ENCODE assay signal across 8 mouse cellular contexts in genomic region chr2:174328926-174329662, GRCm38 (mm10). TPM values are rescaled to one million over a fixed set of nuclear protein-coding genes. Genes with fewer than 3 reads are reported as not detected.
DNase-seq lines count a peak whose midpoint lies in the region; ATAC-seq and TF ChIP-seq lines count a peak whose summit lies in the region.

No protein-coding gene starts in this region.

- peak; percentile 61 for TF ChIP-seq POLR2A in heart, adult 2 months (IDR thresholded peaks at IDR 0.05; ENCODE audit: insufficient read depth, low read depth, low read length)

- H3K36me3 ChIP-seq in heart, adult 2 months (ENCODE audit: control insufficient read depth, insufficient read depth, low read length) = peaks cover 21% of the 10 kb centered on the region
- H3K36me3 ChIP-seq in embryonic facial prominence, embryonic 13.5 days = 0 out of 2 replicates have a peak, but pooled peaks cover 9% of the 10 kb centered on the region
- no peaks in the 10 kb centered on the region for H3K36me3 ChIP-seq in hindbrain, postnatal 0 days (ENCODE audit: insufficient read depth, low read length)
- peaks cover 3% of the 10 kb centered on the region; the same call in 1 of the 2 replicates for H3K36me3 ChIP-seq in liver, embryonic 15.5 days (replicated peaks)
- no peaks in the 10 kb centered on the region for H3K36me3 ChIP-seq in neural tube, embryonic 15.5 days

- intact Hi-C loops in heart, adult 2 months (cut with DNase I) = loop anchor here (5.0 kb wide), 3 partner anchors 88 to 343 kb away; partner anchors contain the start of genes Nelfcd and Prelid3b

- peak; percentile 59 for ATAC-seq in Patski
- ATAC-seq in embryonic facial prominence, embryonic 13.5 days (ENCODE audit: insufficient number of reproducible peaks, insufficient read depth, low FRiP score, low TSS enrichment, low read depth) = peak; percentile 0; the same call in 1 of the 2 replicates
- 0 out of 2 replicates have a peak, but pooled peaks have one; percentile 0 for ATAC-seq in hindbrain, postnatal 0 days
- no peak for ATAC-seq in liver, embryonic 15.5 days (ENCODE audit: insufficient read depth)
- ATAC-seq in neural tube, embryonic 15.5 days (ENCODE audit: low FRiP score) = peak; percentile 11
- ATAC-seq in monocyte, adult 5-6 weeks (replicated peaks; ENCODE audit: insufficient number of reproducible peaks, low FRiP score, low TSS enrichment, poor library complexity, severe bottlenecking) = no peak

- H3K27ac ChIP-seq in heart, adult 2 months = peak overlapping the region; percentile 99
- H3K27ac ChIP-seq in embryonic facial prominence, embryonic 13.5 days = peak overlapping the region; percentile 99
- peak overlapping the region; percentile 100 for H3K27ac ChIP-seq in hindbrain, postnatal 0 days
- H3K27ac ChIP-seq in liver, embryonic 15.5 days (replicated peaks) = peak overlapping the region; percentile 88
- H3K27ac ChIP-seq in neural tube, embryonic 15.5 days (replicated peaks) = peak overlapping the region; percentile 99

- peak; percentile 65 to 70 for DNase-seq in heart, adult 2 months
- no peak for DNase-seq in heart, adult 8-10 months (ENCODE audit: low spot score)
- no peak for DNase-seq in Patski (ENCODE audit: low read depth, low spot score)
- DNase-seq in hindbrain, postnatal 0 days (ENCODE audit: low spot score) = peak; percentile 32

- 0 out of 2 replicates have a peak, but pooled peaks have one; percentile 19 for TF ChIP-seq EP300 in heart, adult 2 months (IDR thresholded peaks at IDR 0.05; ENCODE audit: insufficient read depth, low read depth, low read length)

- no peaks in the 10 kb centered on the region for H3K27me3 ChIP-seq in heart, adult 2 months (ENCODE audit: control insufficient read depth, insufficient read depth, low read length)
- no peaks in the 10 kb centered on the region for H3K27me3 ChIP-seq in Patski
- no peaks in the 10 kb centered on the region for H3K27me3 ChIP-seq in embryonic facial prominence, embryonic 13.5 days
- H3K27me3 ChIP-seq in hindbrain, postnatal 0 days (ENCODE audit: insufficient read depth, low read length) = no peaks in the 10 kb centered on the region
- H3K27me3 ChIP-seq in liver, embryonic 15.5 days = no peaks in the 10 kb centered on the region
- H3K27me3 ChIP-seq in neural tube, embryonic 15.5 days (replicated peaks) = no peaks in the 10 kb centered on the region

- peaks cover 3% of the 10 kb centered on the region; the same call in 1 of the 2 replicates for H3K9me3 ChIP-seq in embryonic facial prominence, embryonic 13.5 days
- no peaks in the 10 kb centered on the region for H3K9me3 ChIP-seq in hindbrain, postnatal 0 days (ENCODE audit: low read length)
- H3K9me3 ChIP-seq in liver, embryonic 15.5 days (replicated peaks) = no peaks in the 10 kb centered on the region
- no peaks in the 10 kb centered on the region for H3K9me3 ChIP-seq in neural tube, embryonic 15.5 days (replicated peaks)

- POLR2A ChIA-PET in Patski (lab: Charles Lee) = no interaction called here

- 40% methylated on average over 58 of the region's 58 CpGs for WGBS in heart, adult 2 months
- WGBS in embryonic facial prominence, embryonic 13.5 days = 41% methylated on average over 55 of the region's 58 CpGs
- 36% methylated on average over 38 of the region's 58 CpGs for WGBS in hindbrain, postnatal 0 days
- 30% methylated on average over 58 of the region's 58 CpGs for WGBS in liver, embryonic 15.5 days (ENCODE audit: insufficient replicate concordance)
- WGBS in neural tube, embryonic 15.5 days = 43% methylated on average over 58 of the region's 58 CpGs

- peak; percentile 38 for TF ChIP-seq CTCF in heart, adult 2 months (IDR thresholded peaks at IDR 0.05)
- TF ChIP-seq CTCF in Patski (IDR thresholded peaks at IDR 0.05) = no peak
- TF ChIP-seq CTCF in hindbrain, postnatal 0 days (IDR thresholded peaks at IDR 0.05; ENCODE audit: low read depth) = peak; percentile 40; the same call in 1 of the 2 replicates

- in situ Hi-C loops in Patski (cut with MboI; ENCODE audit: low pct_unique_long_range_greater_than_20kb) = no loop called here

- peak overlapping the region; percentile 72 for H3K4me2 ChIP-seq in embryonic facial prominence, embryonic 13.5 days
- H3K4me2 ChIP-seq in hindbrain, postnatal 0 days (ENCODE audit: low read depth, low read length) = peak overlapping the region; percentile 69
- H3K4me2 ChIP-seq in liver, embryonic 15.5 days = peak overlapping the region; percentile 99
- peak overlapping the region; percentile 78 for H3K4me2 ChIP-seq in neural tube, embryonic 15.5 days

- peaks cover 4% of the 10 kb centered on the region for H3K79me2 ChIP-seq in heart, adult 2 months (replicated peaks; ENCODE audit: control insufficient read depth, insufficient read depth, low read length)

- CTCF ChIA-PET in Patski (lab: Charles Lee) = no interaction called here

- peaks cover 7% of the 10 kb centered on the region for H3K4me1 ChIP-seq in heart, adult 2 months (ENCODE audit: control insufficient read depth, insufficient read depth, low read length)
- H3K4me1 ChIP-seq in embryonic facial prominence, embryonic 13.5 days = peaks cover 25% of the 10 kb centered on the region
- peaks cover 13% of the 10 kb centered on the region for H3K4me1 ChIP-seq in hindbrain, postnatal 0 days (ENCODE audit: insufficient read depth, low read length)
- H3K4me1 ChIP-seq in liver, embryonic 15.5 days (replicated peaks) = peaks cover 60% of the 10 kb centered on the region
- H3K4me1 ChIP-seq in neural tube, embryonic 15.5 days = peaks cover 46% of the 10 kb centered on the region

- H3K9ac ChIP-seq in heart, adult 2 months (ENCODE audit: low read depth, low read length) = peak overlapping the region; percentile 100
- peak overlapping the region; percentile 100 for H3K9ac ChIP-seq in embryonic facial prominence, embryonic 13.5 days
- H3K9ac ChIP-seq in hindbrain, postnatal 0 days (replicated peaks; ENCODE audit: low read length) = peak overlapping the region; percentile 100
- peak overlapping the region; percentile 95 for H3K9ac ChIP-seq in liver, embryonic 15.5 days
- H3K9ac ChIP-seq in neural tube, embryonic 15.5 days (replicated peaks) = peak overlapping the region; percentile 100

- H3K4me3 ChIP-seq in heart, adult 2 months = peak overlapping the region; percentile 89
- H3K4me3 ChIP-seq in embryonic facial prominence, embryonic 13.5 days = peak overlapping the region; percentile 83
- H3K4me3 ChIP-seq in hindbrain, postnatal 0 days (ENCODE audit: low read length) = peak overlapping the region; percentile 93
- H3K4me3 ChIP-seq in liver, embryonic 15.5 days (replicated peaks) = peak overlapping the region; percentile 97
- peak overlapping the region; percentile 96 for H3K4me3 ChIP-seq in neural tube, embryonic 15.5 days (replicated peaks)

RNA-seq across cellular contexts. Expression of gene Gm20721, which starts 17.4 kb away (rescaled TPM):
- 1 to 10 TPM; 1.6 to 1.8 TPM for total RNA-seq in heart, adult 2 months (2021)
- 0.12 TPM in 1 of 2 replicates, not detected in the other for polyA plus RNA-seq in heart, adult 2 months (2012; rRNA removed)
- total RNA-seq in heart, adult 8-10 months (2022) = 1 to 10 TPM; 1.3 to 1.7 (median 1.5) TPM
- 152 TPM for polyA plus RNA-seq in Patski (2021)
- polyA plus RNA-seq in embryonic facial prominence, embryonic 13.5 days (2015; fragmentation: Nextera tagmentation; extraction: Ambion mirVana) = 17.1 and 20.3 TPM in 2 replicates
- not detected in 2 replicates for total RNA-seq in hindbrain, postnatal 0 days (2014; rRNA removed)
- polyA plus RNA-seq in hindbrain, postnatal 0 days (2015; fragmentation: Nextera tagmentation; extraction: Ambion mirVana) = 13.4 and 19.4 TPM in 2 replicates
- 49.2 and 59.3 TPM in 2 replicates for polyA plus RNA-seq in liver, embryonic 15.5 days (2015; fragmentation: Nextera tagmentation; extraction: Ambion mirVana)
- 17.0 and 19.8 TPM in 2 replicates for polyA plus RNA-seq in neural tube, embryonic 15.5 days (2015; fragmentation: Nextera tagmentation; extraction: Ambion mirVana)
- total RNA-seq in monocyte, adult 5-6 weeks (2017) = 8.0 to 16.0 TPM (median 12.4 TPM) in 3 replicates

RNA-seq across cellular contexts. Expression of gene Gnas, which starts 45.0 kb away (rescaled TPM):
- 1,000 to 10,000 TPM; 1,140 to 1,235 TPM for total RNA-seq in heart, adult 2 months (2021)
- polyA plus RNA-seq in heart, adult 2 months (2012; rRNA removed) = 1,079 and 1,189 TPM in 2 replicates
- total RNA-seq in heart, adult 8-10 months (2022) = 1,000 to 10,000 TPM; 1,172 to 1,307 (median 1,221) TPM
- polyA plus RNA-seq in Patski (2021) = 1,008 TPM
- 1,664 and 1,723 TPM in 2 replicates for polyA plus RNA-seq in embryonic facial prominence, embryonic 13.5 days (2015; fragmentation: Nextera tagmentation; extraction: Ambion mirVana)
- 1,738 and 1,782 TPM in 2 replicates for total RNA-seq in hindbrain, postnatal 0 days (2014; rRNA removed)
- 1,873 and 1,902 TPM in 2 replicates for polyA plus RNA-seq in hindbrain, postnatal 0 days (2015; fragmentation: Nextera tagmentation; extraction: Ambion mirVana)
- polyA plus RNA-seq in liver, embryonic 15.5 days (2015; fragmentation: Nextera tagmentation; extraction: Ambion mirVana) = 323 and 336 TPM in 2 replicates
- 1,725 and 1,770 TPM in 2 replicates for polyA plus RNA-seq in neural tube, embryonic 15.5 days (2015; fragmentation: Nextera tagmentation; extraction: Ambion mirVana)
- 224 to 349 TPM (median 269 TPM) in 3 replicates for total RNA-seq in monocyte, adult 5-6 weeks (2017)

Comparison
In these comparisons a context has a peak if more than half of its experiments do, and no peak if none do; other contexts are left out.
1. DNase-seq: peak in heart, adult 2 months (2 of 2) and hindbrain, postnatal 0 days (single experiment); none in heart, adult 8-10 months (single experiment) and Patski (single experiment).
2. ATAC-seq: peak in Patski (single experiment), embryonic facial prominence, embryonic 13.5 days (single experiment), hindbrain, postnatal 0 days (single experiment) and neural tube, embryonic 15.5 days (single experiment); none in liver, embryonic 15.5 days (single experiment) and monocyte, adult 5-6 weeks (single experiment).
3. RNA of gene Gm20721, which starts 17.4 kb away (polyA plus RNA-seq): 152 TPM in Patski (single experiment), 49.2 to 59.3 TPM in liver, embryonic 15.5 days, 17.0 to 19.8 TPM in neural tube, embryonic 15.5 days, 17.1 to 20.3 TPM in embryonic facial prominence, embryonic 13.5 days and 13.4 to 19.4 TPM in hindbrain, postnatal 0 days; 0.12 TPM in heart, adult 2 months; every median in the first group is over 10 times any median in the second.
4. Peak in every context shown above with its lines, with median percentiles within 50 percentile points of each other: H3K27ac ChIP-seq, H3K4me3 ChIP-seq, H3K9ac ChIP-seq and H3K4me2 ChIP-seq.